Mouse (Mus musculus) small intestine, adult 2 months (tissue): ENCODE measurements around the gene Slc30a2.

Source experiments
- CTCF ChIP-seq: fragments of 200-500 bp; IDR thresholded peaks from 2 replicates; pipeline ENCODE4 v1.5.1; 2012; ENCODE audit warnings: low read depth, mild to moderate bottlenecking, control low read depth, inconsistent platforms, low read length, moderate library complexity, mixed read lengths; ENCODE audit not compliant: insufficient replicate concordance, insufficient read length; ENCODE audit errors: extremely low read depth
- POLR2A ChIP-seq: fragments of 200-500 bp; IDR thresholded peaks from 2 replicates; pipeline ENCODE4 v1.6.1; 2012; ENCODE audit warnings: low read depth, mild to moderate bottlenecking, control low read depth, inconsistent platforms, low read length, moderate library complexity

DNA sequence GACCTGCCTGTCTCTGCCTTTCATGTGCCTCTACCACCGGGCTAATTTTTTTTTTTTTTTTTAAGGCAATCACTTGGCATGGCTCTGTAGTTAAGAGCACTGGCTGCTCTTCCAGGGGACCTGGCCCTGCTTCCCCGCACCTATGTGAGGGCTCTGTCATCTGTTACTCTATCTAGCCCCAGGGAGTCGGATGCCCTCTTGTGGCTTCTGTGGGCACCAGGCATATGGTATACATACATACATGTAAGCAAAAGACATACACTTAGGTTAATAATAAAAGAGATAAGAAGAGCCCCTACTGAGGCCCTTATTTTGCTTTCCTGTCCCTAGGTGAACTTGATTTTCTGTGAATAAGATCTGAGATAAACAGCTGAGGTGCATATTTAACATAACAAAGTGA lies 1.6 kb downstream of the Slc30a2 start:
- TF ChIP-seq CTCF (peak; percentile 57; the same call in 1 of the 2 replicates), POLR2A (no peak; the same call in 1 of the 2 replicates)
